Mouse (Mus musculus) MEL (cell line): ENCODE results near the gene Dnm2.

Experiments
- ELF1 ChIP-seq: IDR thresholded peaks from 2 replicates; pipeline ENCODE4 v1.6.1; 2014; ENCODE audit warnings: low read depth, mild to moderate bottlenecking, inconsistent platforms, low read length, improper control_type of control experiment, moderate library complexity
- ZC3H11A ChIP-seq: IDR thresholded peaks from 2 replicates; pipeline ENCODE4 v1.6.1; 2012; ENCODE audit warnings: low read depth, mild to moderate bottlenecking, inconsistent platforms, low read length, improper control_type of control experiment

DNA sequence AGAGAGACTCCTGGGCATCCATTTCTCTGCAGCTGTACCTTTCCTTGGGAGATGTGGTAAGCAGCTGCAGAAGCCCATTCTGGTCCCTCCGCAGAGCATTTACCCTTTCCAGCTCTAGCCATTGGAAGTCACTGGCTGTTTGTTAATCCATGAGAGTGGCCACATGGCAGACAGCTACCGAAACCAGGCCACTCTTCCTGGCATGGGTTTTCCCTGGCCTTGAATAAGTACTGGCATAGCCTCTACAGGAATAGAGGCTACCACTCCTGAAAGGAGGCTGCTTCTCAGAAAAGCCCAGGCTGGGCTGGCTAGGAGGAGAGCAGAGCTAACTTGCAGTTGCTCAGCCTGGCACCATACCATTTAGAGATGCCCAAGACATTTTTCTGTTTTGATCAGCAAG lies 126.3 kb downstream of the Dnm2 start:
- TF ChIP-seq ZC3H11A = no peak
- TF ChIP-seq ELF1 = no peak
